Mouse (Mus musculus) cerebellum, adult 11 months (tissue): ENCODE measurements around the gene Scyl1.

Source experiments
- DNase-seq: peaks from one replicate; pipeline ENCODE4 v3.0.0; 2022

Scyl1 gene

GRCm38 (mm10) chr19:5786441-5787114, 15.4 kb upstream of the Scyl1 start:
- DNase-seq, result peak; percentile 87

GRCm38 (mm10) chr19:5784958-5785577, 13.8 kb upstream of the Scyl1 start:
- no peak for DNase-seq

- DNase-seq, result no peak
Observed at GRCm38 (mm10) chr19:5782121-5782520, 10.9 kb upstream of the Scyl1 start.

- DNase-seq, result no peak
Observed at GRCm38 (mm10) chr19:5781532-5781931, 10.3 kb upstream of the Scyl1 start.

- DNase-seq, result no peak
Observed at GRCm38 (mm10) chr19:5780203-5780602, 9.0 kb upstream of the Scyl1 start.

- DNase-seq, result no peak
Observed at GRCm38 (mm10) chr19:5778312-5778711, 7.1 kb upstream of the Scyl1 start.

- no peak for DNase-seq
Observed at GRCm38 (mm10) chr19:5777387-5778032, 6.3 kb upstream of the Scyl1 start.

GRCm38 (mm10) chr19:5770311-5770710, 908 bp downstream of the Scyl1 start:
- DNase-seq, result no peak

- DNase-seq, result no peak
Observed at GRCm38 (mm10) chr19:5767271-5767670, 3.9 kb downstream of the Scyl1 start.

- no peak for DNase-seq
Observed at GRCm38 (mm10) chr19:5763163-5763562, 8.1 kb downstream of the Scyl1 start.

- no peak for DNase-seq
Observed at GRCm38 (mm10) chr19:5758878-5759403, 12.3 kb downstream of the Scyl1 start.

GRCm38 (mm10) chr19:5756991-5757636, 14.1 kb downstream of the Scyl1 start:
- no peak for DNase-seq

GRCm38 (mm10) chr19:5756321-5756985, 14.8 kb downstream of the Scyl1 start:
- no peak for DNase-seq

GRCm38 (mm10) chr19:5751742-5752141, 19.5 kb downstream of the Scyl1 start:
- DNase-seq, result no peak

- no peak for DNase-seq
Observed at GRCm38 (mm10) chr19:5750951-5751350, 20.3 kb downstream of the Scyl1 start.

GRCm38 (mm10) chr19:5749476-5749875, 21.7 kb downstream of the Scyl1 start:
- no peak for DNase-seq

GRCm38 (mm10) chr19:5746907-5747363, 24.3 kb downstream of the Scyl1 start:
- no peak for DNase-seq

- no peak for DNase-seq
Observed at GRCm38 (mm10) chr19:5745756-5746710, 25.2 kb downstream of the Scyl1 start.

GRCm38 (mm10) chr19:5743576-5743975, 27.6 kb downstream of the Scyl1 start:
- peak; percentile 58 for DNase-seq

- DNase-seq, result no peak
Observed at GRCm38 (mm10) chr19:5742241-5742641, 29.0 kb downstream of the Scyl1 start.

GRCm38 (mm10) chr19:5741641-5742240, 29.5 kb downstream of the Scyl1 start:
- DNase-seq, result peak; percentile 77
